Mouse (Mus musculus): ENCODE data around the gene Hist3h2ba. TPM values are rescaled to one million over a fixed set of nuclear protein-coding genes. Genes with fewer than 3 reads are reported as not detected.

Gene Hist3h2ba
- 1 to 10 TPM; 1.0 to 1.4 TPM for total RNA-seq (2021)
- long read RNA-seq, experiment 1, result 0 reads
- long read RNA-seq, experiment 2, result 0 reads

- peak; percentile 66 to 72 for DNase-seq
Measured at GRCm38 (mm10) chr11:58948542-58949479, at the start of gene Hist3h2ba. TSS of gene Hist3h2ba (plus strand) at chr11:58948920.

DNA sequence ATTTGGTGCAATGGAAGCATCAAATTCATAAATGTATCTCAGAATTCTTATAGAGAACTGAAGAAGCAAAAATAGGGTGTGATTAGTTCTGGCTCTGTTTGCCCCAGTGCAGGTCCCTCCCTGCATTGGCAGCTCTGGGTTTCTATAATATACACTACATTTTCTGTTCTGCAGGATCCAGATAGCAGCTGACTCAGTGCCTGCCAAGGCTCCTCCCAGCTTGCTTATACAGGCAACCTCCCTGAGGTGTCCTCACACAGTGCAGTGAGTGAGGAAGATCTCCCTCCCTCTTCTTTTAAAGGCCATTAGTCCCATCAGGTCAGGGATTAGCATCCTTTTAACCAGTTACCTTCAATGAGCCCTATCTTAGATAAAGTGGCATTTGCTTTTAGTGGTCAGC lies 47.6 kb upstream of the Hist3h2ba start:
- no peak for DNase-seq

DNA sequence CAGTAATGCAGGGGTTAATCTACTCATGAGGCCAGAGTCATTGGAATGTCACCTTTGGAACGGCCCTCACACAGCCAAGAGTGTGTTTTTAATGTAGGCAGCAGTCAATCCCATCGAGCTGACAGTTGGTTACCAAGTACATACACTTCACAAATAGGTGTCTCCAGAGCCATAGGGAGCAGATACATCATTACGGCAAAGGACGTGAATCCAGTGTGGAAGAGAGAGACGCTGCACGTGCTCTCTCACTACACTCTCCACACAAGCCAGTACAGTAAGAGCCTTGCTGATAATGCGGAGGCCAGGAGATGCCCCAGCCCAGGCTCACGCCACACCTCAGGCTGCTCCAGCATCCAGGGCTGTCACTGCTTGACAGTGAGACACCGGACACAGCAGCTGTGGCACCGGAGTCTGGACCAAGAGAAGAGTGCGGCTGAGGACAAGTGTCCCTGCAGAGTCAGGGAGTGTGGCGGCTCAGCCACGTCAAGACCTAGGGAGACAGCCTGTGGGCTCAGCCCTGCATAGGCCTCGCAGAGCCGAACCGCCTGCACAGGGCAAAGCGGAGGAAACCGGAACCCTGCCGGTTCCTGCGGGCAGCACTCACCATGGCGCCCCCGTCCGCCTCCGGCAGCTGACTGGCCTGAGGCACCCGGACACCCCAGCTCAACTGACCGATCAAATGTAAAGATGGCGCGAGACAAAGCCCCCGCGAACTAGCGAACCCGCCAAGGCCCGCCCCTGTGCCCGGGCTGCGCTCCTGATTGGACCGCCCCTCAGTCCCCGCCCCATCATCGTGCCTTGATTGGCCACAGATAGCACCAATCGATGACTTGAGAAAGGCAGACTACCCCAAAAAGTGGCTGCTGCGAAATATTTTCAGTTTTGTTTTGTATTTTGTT lies 45.0 kb upstream of the Hist3h2ba start, which contains the start of gene Zfp39:
TSS of gene Zfp39 (minus strand) at position 715 of the 899 bp plus-strand sequence.
- DNase-seq, result peak; percentile 97 to 99

- no peak for DNase-seq
Measured at GRCm38 (mm10) chr11:58904410-58904718, 44.4 kb upstream of the Hist3h2ba start.

GRCm38 (mm10) chr11:58904838-58905237 lies 43.9 kb upstream of the Hist3h2ba start:
- peak in 1 of 2 experiments; percentile 19 for DNase-seq

GRCm38 (mm10) chr11:58913776-58914175 lies 34.9 kb upstream of the Hist3h2ba start:
- DNase-seq, result no peak

GRCm38 (mm10) chr11:58914461-58915028 lies 34.2 kb upstream of the Hist3h2ba start:
- DNase-seq, result peak in 1 of 2 experiments; percentile 60

DNA sequence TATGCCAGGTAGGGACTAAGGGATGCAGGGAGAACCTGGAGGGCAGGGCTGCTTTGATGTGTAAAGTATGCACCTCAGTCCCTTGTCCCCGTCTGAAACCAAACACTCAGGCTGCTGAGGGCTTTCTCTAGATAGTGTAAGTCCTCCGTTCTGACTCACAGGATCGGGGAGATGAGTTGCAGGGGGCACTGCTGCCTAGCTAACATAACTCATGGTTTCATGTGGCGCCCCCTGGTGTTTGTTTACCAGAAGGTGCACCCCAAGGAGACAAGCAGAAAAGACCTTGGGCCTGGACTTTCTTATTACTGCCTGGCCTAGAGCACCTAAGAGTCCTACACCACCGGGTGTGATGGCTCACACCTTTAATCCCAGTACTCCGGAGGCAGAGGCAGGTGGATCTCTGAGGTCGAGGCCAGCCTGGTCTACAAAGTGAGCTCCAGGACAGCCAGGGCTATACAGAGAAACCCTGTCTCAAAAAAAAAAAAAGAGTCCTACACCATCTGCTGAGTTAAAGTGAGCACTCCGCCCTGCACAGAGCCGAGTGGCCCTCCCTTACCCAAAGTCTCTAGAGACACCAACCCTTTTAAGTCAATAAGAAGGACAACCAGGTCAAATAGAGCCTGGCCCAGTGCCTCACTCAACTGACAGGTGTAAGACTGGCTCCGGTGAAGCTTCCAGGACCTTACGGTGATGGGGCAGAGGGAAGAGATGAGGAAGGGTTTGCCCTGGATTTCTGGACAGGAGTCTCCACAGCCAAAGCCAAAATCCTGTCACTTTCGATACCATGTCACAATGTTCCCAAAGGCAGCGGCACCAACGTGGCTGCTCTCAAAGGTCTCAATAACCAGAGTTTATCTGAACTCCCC lies 31.6 kb upstream of the Hist3h2ba start:
- DNase-seq, result peak; percentile 27 to 49

DNA sequence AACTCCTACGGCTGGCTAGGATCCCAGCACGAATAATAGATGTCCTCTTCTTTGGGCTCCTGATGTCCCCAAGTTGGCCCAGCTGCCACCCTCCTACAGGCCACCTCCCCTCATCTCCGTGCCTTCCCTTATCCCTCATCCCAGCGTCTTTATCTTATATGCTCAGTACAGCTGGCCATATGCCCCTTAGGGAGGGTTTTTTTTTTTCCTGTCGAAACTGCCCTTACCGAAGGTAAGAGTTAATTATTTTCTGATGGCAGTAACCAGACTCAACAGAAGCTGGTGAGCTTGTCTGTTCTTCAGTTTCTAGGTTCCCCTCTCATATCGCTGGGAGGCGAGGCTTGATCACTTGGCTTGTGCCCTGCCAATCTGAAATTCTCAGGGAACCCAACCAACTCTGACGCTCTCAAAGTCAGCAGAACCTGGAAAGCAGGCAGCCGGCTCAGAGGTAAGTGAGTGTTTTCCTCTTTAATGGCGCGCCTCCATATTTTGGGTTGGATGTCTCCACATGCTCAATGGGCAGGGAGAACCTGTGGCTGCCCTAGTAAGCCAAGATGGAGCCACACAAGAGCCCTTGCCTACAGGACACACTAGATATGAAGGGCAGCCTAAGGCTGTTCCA lies 30.9 kb upstream of the Hist3h2ba start, which contains the start of gene Btnl10:
TSS of gene Btnl10 (plus strand) at position 164 of the 622 bp plus-strand sequence.
- no peak for DNase-seq

DNA sequence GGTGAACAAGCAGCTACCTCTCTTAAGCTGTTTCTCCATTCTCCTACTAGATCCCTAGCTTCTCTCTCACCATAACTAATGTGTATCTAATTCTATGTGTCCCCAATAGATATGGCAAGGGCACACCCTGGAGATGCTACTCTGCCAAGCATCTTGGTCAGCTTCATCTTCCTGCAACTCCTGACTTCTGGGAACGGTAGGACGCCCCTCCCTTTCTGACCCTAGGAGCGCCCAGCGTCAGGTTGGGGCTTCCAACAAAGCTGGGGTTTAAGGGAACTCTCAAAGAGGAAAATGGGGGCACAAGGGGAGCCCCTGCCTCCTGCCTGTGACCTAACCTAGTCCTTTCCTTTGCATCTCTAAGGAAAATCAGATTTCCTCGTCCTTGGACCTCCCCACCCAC lies 30.0 kb upstream of the Hist3h2ba start:
- no peak for DNase-seq

GRCm38 (mm10) chr11:58922420-58922819 lies 26.3 kb upstream of the Hist3h2ba start:
- no peak for DNase-seq

- no peak for DNase-seq
Measured at GRCm38 (mm10) chr11:58926651-58927050, 22.1 kb upstream of the Hist3h2ba start.

GRCm38 (mm10) chr11:58927053-58927452 lies 21.7 kb upstream of the Hist3h2ba start:
- no peak for DNase-seq

- peak; percentile 68 to 78 for DNase-seq
Measured at GRCm38 (mm10) chr11:58927790-58928651, 20.7 kb upstream of the Hist3h2ba start.

DNA sequence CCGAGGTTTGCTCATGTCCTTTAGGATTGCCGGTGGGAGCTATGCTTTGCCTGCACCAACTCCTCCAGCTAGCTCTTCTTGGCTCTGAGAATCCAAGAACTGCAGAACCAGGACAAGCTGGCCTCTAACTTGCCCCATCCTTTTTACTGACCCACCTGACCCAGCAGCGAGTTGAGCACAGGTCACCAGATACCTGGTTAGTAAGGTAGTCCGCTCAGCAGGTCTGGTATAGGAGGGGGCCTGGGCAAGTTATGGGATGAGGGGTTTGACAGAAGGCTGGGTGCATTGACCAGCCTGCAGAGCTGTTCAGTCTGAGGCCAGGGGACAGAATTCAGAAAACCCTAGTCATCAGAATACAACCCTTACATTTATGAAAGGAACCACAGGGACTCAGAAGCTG lies 19.7 kb upstream of the Hist3h2ba start:
- no peak for DNase-seq

DNA sequence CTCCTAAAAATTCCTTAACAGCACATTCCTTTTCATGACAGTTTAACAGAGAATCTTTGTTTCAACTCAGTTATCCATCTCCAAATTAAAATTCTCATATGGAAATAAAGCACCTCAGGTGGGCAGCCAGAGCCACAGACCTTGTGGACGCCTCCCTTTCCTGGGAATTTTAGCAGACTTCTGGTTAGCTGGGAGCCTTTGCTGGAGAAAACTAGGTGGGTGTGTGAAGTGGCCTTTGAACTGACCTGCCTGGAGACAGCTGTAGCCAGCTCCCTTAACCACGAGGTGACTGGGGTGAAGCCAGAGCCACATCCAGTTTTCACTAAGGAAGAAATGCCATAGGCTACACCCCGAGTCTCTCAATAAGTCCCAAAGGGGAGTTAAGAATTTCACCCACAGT lies 19.1 kb upstream of the Hist3h2ba start:
- DNase-seq, result no peak

DNA sequence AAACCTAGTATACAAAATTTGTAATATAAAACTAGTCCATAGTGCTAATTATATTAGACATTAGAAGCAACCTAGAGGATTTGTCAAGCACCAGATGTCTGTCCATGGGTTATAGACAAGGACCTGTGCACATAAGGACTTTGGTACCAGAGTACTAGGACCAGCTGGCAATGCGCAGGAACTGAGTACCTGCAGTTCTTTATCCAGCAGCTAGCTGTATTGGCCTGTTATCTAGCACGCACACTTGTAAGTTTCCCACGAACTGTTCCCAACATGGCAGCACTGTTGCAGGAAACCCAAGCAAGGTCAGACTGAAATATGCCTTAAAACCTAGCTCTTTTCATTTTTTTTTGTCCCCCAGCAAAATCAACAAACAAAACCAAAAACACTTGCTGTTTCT lies 18.5 kb upstream of the Hist3h2ba start:
- DNase-seq, result no peak

GRCm38 (mm10) chr11:58931576-58931975 lies 17.1 kb upstream of the Hist3h2ba start:
- DNase-seq, result no peak

- no peak for DNase-seq
Measured at GRCm38 (mm10) chr11:58937909-58938308, 10.8 kb upstream of the Hist3h2ba start.
